Mouse (Mus musculus): Measurements from ENCODE around the gene Tmem106c. TPM values are rescaled to one million over a fixed set of nuclear protein-coding genes. Genes with fewer than 3 reads are reported as not detected.
A peak's percentile ranks its signal among the peaks of the same experiment; 100 is the strongest.

The Tmem106c gene
- polyA plus RNA-seq, 1 experiment from 2014 or later = 43.4 TPM

DNA sequence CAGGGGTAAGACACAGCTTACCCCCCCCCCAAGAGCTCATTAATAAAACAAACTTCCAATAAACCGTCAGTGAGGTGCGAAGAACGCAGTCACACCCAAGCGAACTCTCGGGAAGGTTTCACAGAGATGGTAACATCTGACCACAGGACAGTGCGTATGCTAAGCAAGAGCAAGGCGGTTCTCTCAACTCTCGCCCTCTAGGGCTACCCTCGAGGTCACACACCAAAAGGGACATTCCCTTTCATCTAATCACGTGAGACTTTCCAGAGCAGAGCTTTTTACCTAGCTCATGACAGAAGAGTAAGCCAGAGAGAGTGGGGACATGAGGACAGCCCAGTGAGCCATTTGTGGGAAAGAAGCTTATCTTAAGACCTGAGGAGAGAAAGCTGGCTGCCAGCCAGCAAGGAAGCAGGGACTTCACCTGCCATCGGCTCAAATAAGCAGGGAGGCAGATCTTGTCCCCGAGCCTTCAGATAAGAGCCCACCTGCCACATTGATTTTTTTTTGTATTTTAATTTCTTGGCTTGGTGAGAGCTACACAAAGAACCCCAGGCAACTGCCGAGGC is 34.7 kb upstream of the Tmem106c start:
- DNase-seq (ENCODE audit: low spot score) = no peak
- Histone ChIP-seq H3K9ac (ENCODE audit: low read length) (no peak overlapping the region), H3K27me3 (replicated peaks; ENCODE audit: control insufficient read depth, insufficient read depth, low read length) (no peaks in the 10 kb centered on the region), H3K9me3 (ENCODE audit: control insufficient read depth, low read length) (no peaks in the 10 kb centered on the region), H3K4me1 (replicated peaks; ENCODE audit: control insufficient read depth, insufficient read depth, low read length) (no peaks in the 10 kb centered on the region), H3K4me2 (ENCODE audit: low read length) (no peak overlapping the region), H3K4me3 (ENCODE audit: low read depth, low read length) (no peak overlapping the region), H3K27ac (ENCODE audit: low read depth) (no peak overlapping the region), H3K36me3 (ENCODE audit: control insufficient read depth, insufficient read depth, low read length) (no peaks in the 10 kb centered on the region)
- ATAC-seq (replicated peaks; ENCODE audit: low FRiP score, low TSS enrichment, low read depth) = peak; percentile 78
- WGBS = 41% methylated on average over 13 of the region's 13 CpGs

DNA sequence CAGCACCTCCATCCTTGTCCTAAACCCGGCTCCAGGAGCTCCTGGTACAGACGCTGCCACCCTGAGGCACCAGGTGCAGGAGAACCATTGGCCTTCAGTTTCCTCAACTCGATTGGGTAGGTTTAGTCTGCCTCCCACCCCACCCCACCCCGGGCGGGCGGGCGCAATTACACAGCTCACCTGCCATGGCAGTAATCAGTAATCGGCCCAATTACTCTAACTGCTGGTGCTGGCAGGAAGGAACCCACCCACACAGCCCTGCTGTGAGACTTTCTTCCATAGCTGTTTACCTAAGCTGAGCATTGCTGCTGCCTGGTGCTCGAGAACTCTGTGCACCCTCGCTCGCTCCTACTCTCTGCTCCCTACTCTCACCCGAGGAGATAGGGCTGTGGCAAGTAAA is 31.6 kb upstream of the Tmem106c start:
- no peak overlapping the region for H3K9ac ChIP-seq (ENCODE audit: low read length)
- 82% methylated on average over 12 of the region's 12 CpGs for WGBS

DNA sequence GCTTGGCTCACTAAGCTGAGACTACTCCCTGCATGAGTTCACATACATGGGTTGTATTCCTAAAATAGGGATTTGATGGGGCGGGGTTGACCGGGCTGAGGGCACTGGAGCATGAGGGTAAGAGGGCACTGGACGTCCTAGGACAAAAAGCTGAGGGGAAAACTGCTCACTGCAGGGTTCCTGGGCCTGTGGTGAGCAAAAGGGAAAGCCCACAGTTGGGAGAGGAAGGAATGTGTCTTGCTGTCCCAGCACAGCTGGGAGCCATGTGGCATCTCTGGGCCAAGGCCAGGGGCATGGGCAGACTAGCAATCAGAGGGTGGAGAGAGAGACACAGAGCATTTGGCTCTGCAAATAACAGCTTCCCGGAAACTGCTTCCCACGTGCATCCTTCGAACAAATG is 25.4 kb upstream of the Tmem106c start:
- Histone ChIP-seq H3K27me3 (replicated peaks; ENCODE audit: control insufficient read depth, insufficient read depth, low read length) (no peaks in the 10 kb centered on the region), H3K9ac (ENCODE audit: low read length) (no peak overlapping the region), H3K4me1 (replicated peaks; ENCODE audit: control insufficient read depth, insufficient read depth, low read length) (no peaks in the 10 kb centered on the region), H3K36me3 (ENCODE audit: control insufficient read depth, insufficient read depth, low read length) (no peaks in the 10 kb centered on the region), H3K4me2 (ENCODE audit: low read length) (no peak overlapping the region), H3K4me3 (ENCODE audit: low read depth, low read length) (no peak overlapping the region), H3K27ac (ENCODE audit: low read depth) (no peak overlapping the region), H3K9me3 (ENCODE audit: control insufficient read depth, low read length) (no peaks in the 10 kb centered on the region)
- WGBS = 67% methylated on average over 6 of the region's 6 CpGs
- DNase-seq (ENCODE audit: low spot score) (no peak), ATAC-seq (replicated peaks; ENCODE audit: low FRiP score, low TSS enrichment, low read depth) (no peak)

More for the DNA sequence above, 31.6 kb upstream of the Tmem106c start:
- Histone ChIP-seq H3K4me1 (replicated peaks; ENCODE audit: control insufficient read depth, insufficient read depth, low read length) (no peaks in the 10 kb centered on the region), H3K9me3 (ENCODE audit: control insufficient read depth, low read length) (no peaks in the 10 kb centered on the region), H3K4me2 (ENCODE audit: low read length) (no peak overlapping the region), H3K36me3 (ENCODE audit: control insufficient read depth, insufficient read depth, low read length) (no peaks in the 10 kb centered on the region), H3K27me3 (replicated peaks; ENCODE audit: control insufficient read depth, insufficient read depth, low read length) (no peaks in the 10 kb centered on the region), H3K4me3 (ENCODE audit: low read depth, low read length) (no peak overlapping the region), H3K27ac (ENCODE audit: low read depth) (no peak overlapping the region)
- DNase-seq (ENCODE audit: low spot score) = no peak
- ATAC-seq (replicated peaks; ENCODE audit: low FRiP score, low TSS enrichment, low read depth) = no peak

DNA sequence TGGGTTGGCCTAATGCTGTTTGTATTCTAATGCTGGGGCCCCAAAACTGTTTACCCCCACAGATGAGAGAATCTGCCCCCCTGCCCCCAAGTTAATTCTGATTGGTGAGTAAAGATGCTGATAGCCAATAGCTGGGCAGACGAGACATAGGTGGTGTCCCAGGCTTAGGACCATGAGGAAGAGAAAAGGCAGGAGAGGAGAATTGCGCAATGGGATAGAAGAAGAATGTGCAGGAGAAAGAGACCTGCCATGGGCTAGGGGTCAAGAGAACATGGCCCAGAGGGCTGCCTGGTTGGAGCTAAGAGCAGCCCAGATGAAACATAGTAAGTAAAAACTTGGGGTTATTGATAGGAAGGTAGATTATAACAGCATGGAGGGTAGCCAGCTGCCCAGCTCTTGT is 23.9 kb upstream of the Tmem106c start:
- 85% methylated on average over 2 of the region's 2 CpGs for WGBS
- ATAC-seq (replicated peaks; ENCODE audit: low FRiP score, low TSS enrichment, low read depth) (no peak), DNase-seq (ENCODE audit: low spot score) (no peak)
- Histone ChIP-seq H3K4me1 (replicated peaks; ENCODE audit: control insufficient read depth, insufficient read depth, low read length) (no peaks in the 10 kb centered on the region), H3K4me3 (ENCODE audit: low read depth, low read length) (no peak overlapping the region), H3K27me3 (replicated peaks; ENCODE audit: control insufficient read depth, insufficient read depth, low read length) (no peaks in the 10 kb centered on the region), H3K9ac (ENCODE audit: low read length) (no peak overlapping the region), H3K36me3 (ENCODE audit: control insufficient read depth, insufficient read depth, low read length) (no peaks in the 10 kb centered on the region), H3K9me3 (ENCODE audit: control insufficient read depth, low read length) (no peaks in the 10 kb centered on the region), H3K27ac (ENCODE audit: low read depth) (no peak overlapping the region), H3K4me2 (ENCODE audit: low read length) (no peak overlapping the region)

DNA sequence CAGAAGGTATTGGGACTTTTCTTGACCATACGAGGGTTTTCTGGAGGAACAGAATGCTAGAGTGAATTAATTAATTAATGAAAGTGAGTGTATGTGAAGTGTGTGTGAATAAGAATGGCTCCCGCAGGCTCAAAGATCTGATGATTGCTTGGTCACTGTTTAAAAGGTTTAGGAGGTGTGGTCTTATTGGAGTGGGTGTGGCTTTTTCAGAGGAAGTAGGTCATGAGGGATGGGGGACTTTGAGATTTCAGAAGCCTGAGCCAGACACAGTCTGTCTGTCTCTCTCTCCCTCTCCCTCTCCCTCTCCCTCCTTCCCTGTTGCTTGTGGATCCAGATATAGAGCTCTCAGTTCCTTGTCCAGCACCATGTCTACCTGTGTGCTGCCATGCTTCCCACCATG is 22.7 kb upstream of the Tmem106c start:
- H3K4me1 ChIP-seq (replicated peaks; ENCODE audit: control insufficient read depth, insufficient read depth, low read length) = no peaks in the 10 kb centered on the region
- H3K9ac ChIP-seq (ENCODE audit: low read length) = no peak overlapping the region
- H3K27ac ChIP-seq (ENCODE audit: low read depth) = no peak overlapping the region
- ATAC-seq (replicated peaks; ENCODE audit: low FRiP score, low TSS enrichment, low read depth) = no peak
- H3K36me3 ChIP-seq (ENCODE audit: control insufficient read depth, insufficient read depth, low read length) = no peaks in the 10 kb centered on the region
- no peak for DNase-seq (ENCODE audit: low spot score)
- no peak overlapping the region for H3K4me3 ChIP-seq (ENCODE audit: low read depth, low read length)
- no peak overlapping the region for H3K4me2 ChIP-seq (ENCODE audit: low read length)
- 95% methylated on average over 2 of the region's 2 CpGs for WGBS
- no peaks in the 10 kb centered on the region for H3K9me3 ChIP-seq (ENCODE audit: control insufficient read depth, low read length)
- no peaks in the 10 kb centered on the region for H3K27me3 ChIP-seq (replicated peaks; ENCODE audit: control insufficient read depth, insufficient read depth, low read length)

DNA sequence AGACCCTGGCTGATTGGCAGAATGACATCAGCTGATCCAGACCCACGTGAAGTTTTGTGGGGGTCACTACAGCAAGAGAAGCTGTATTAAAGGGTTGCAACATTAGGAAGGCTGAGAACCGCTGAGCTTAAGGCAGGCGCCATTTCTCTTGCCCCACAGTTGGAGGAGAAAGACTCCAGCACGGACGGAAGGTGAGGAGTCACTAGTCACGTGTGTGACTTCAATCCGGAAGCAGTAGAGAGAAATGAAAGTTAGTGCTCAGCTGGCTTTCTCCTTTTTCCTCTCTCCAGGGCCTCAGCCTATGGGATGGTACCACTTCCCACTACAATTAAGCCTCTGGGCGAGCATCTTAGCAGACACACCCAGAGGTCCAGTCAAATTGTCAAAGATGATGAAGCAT is 21.5 kb upstream of the Tmem106c start:
- Histone ChIP-seq H3K4me2 (ENCODE audit: low read length) (no peak overlapping the region), H3K4me1 (replicated peaks; ENCODE audit: control insufficient read depth, insufficient read depth, low read length) (no peaks in the 10 kb centered on the region), H3K27me3 (replicated peaks; ENCODE audit: control insufficient read depth, insufficient read depth, low read length) (no peaks in the 10 kb centered on the region), H3K9ac (ENCODE audit: low read length) (no peak overlapping the region), H3K4me3 (ENCODE audit: low read depth, low read length) (no peak overlapping the region), H3K36me3 (ENCODE audit: control insufficient read depth, insufficient read depth, low read length) (no peaks in the 10 kb centered on the region), H3K9me3 (ENCODE audit: control insufficient read depth, low read length) (no peaks in the 10 kb centered on the region), H3K27ac (ENCODE audit: low read depth) (no peak overlapping the region)
- ATAC-seq (replicated peaks; ENCODE audit: low FRiP score, low TSS enrichment, low read depth) (no peak), DNase-seq (ENCODE audit: low spot score) (no peak)
- WGBS = 90% methylated on average over 8 of the region's 8 CpGs

DNA sequence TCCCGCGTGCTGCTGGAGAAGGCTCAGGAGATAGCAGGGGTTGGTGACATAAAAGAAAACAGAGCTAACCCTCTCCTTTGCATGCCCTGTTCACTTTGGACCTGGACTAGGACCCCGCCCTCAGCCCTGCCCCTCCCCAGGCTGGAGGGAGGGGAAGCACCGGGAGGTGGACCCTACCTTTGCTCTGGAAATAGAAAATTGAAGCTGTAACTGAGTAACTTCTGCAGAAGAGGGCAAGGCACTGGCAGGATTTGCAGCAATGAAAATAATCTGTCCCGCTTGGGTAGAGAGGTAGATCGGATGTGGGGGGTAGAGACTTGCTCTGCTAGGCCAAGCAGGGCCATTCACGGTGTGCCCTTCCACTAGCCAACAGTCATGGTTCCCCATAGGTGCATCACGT is 20.6 kb upstream of the Tmem106c start:
- H3K4me1 ChIP-seq (replicated peaks; ENCODE audit: control insufficient read depth, insufficient read depth, low read length) = no peaks in the 10 kb centered on the region
- no peak overlapping the region for H3K4me3 ChIP-seq (ENCODE audit: low read depth, low read length)
- 81% methylated on average over 8 of the region's 8 CpGs for WGBS
- H3K27ac ChIP-seq (ENCODE audit: low read depth) = no peak overlapping the region
- no peak; the same call in 1 of the 2 replicates for ATAC-seq (replicated peaks; ENCODE audit: low FRiP score, low TSS enrichment, low read depth)
- DNase-seq (ENCODE audit: low spot score) = no peak
- H3K36me3 ChIP-seq (ENCODE audit: control insufficient read depth, insufficient read depth, low read length) = no peaks in the 10 kb centered on the region
- H3K4me2 ChIP-seq (ENCODE audit: low read length) = no peak overlapping the region
- no peaks in the 10 kb centered on the region for H3K9me3 ChIP-seq (ENCODE audit: control insufficient read depth, low read length)
- H3K9ac ChIP-seq (ENCODE audit: low read length) = no peak overlapping the region
- H3K27me3 ChIP-seq (replicated peaks; ENCODE audit: control insufficient read depth, insufficient read depth, low read length) = no peaks in the 10 kb centered on the region

DNA sequence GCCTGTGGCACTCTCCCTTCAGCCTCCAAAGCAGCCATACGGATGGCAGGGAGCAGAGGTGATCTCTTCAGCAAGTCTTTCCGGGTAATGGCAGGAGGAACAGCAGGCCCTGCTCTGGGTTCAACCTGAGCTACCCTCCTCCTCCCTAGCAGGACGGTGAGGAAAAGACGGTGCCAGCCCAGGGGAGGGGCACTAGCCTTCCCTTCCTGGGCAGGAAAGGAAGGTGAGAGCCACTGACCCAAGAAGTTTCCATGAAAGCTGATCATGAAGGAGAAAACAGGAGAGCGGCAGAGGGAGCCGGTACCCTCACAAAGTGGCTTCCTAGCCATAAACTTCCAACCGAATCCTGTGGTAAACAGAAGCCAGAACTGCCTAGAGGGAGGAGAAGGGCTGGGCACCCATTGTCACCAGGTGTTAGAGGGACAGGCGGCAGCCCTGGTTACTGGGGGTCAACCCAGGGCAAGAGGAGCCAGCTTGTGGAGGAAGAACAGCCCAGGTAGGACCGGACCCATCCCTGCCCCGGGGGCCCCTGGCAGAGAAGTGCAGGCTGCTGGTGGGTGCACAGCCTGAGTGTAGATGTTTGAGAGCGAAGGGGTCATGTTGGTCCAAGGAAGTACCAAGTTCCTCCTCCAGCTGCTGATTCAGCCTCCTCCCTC is 19.0 kb upstream of the Tmem106c start:
- ATAC-seq (replicated peaks; ENCODE audit: low FRiP score, low TSS enrichment, low read depth) (0 out of 2 replicates have a peak, but pooled peaks have one; percentile 21), DNase-seq (ENCODE audit: low spot score) (no peak)
- Histone ChIP-seq H3K4me1 (replicated peaks; ENCODE audit: control insufficient read depth, insufficient read depth, low read length) (no peaks in the 10 kb centered on the region), H3K27ac (ENCODE audit: low read depth) (no peak overlapping the region), H3K9ac (ENCODE audit: low read length) (no peak overlapping the region), H3K27me3 (replicated peaks; ENCODE audit: control insufficient read depth, insufficient read depth, low read length) (no peaks in the 10 kb centered on the region), H3K4me2 (ENCODE audit: low read length) (no peak overlapping the region), H3K36me3 (ENCODE audit: control insufficient read depth, insufficient read depth, low read length) (no peaks in the 10 kb centered on the region), H3K4me3 (ENCODE audit: low read depth, low read length) (no peak overlapping the region), H3K9me3 (ENCODE audit: control insufficient read depth, low read length) (no peaks in the 10 kb centered on the region)
- 59% methylated on average over 11 of the region's 11 CpGs for WGBS

Data from intestine, embryonic 14.5 days (tissue).